Mouse (Mus musculus) small intestine, adult 2 months (tissue): Measurements from ENCODE around the gene Golga1.

Experiments used
- CTCF ChIP-seq: fragments of 200-500 bp; IDR thresholded peaks from 2 replicates; pipeline ENCODE4 v1.5.1; 2012; ENCODE audit warnings: low read depth, mild to moderate bottlenecking, control low read depth, inconsistent platforms, low read length, moderate library complexity, mixed read lengths; ENCODE audit not compliant: insufficient replicate concordance, insufficient read length; ENCODE audit errors: extremely low read depth
- POLR2A ChIP-seq: fragments of 200-500 bp; IDR thresholded peaks from 2 replicates; pipeline ENCODE4 v1.6.1; 2012; ENCODE audit warnings: low read depth, mild to moderate bottlenecking, control low read depth, inconsistent platforms, low read length, moderate library complexity

GRCm38 (mm10) chr2:39003106-39003505, 62.2 kb downstream of the Golga1 start:
- TF ChIP-seq CTCF = no peak
- TF ChIP-seq POLR2A = no peak
